Mouse (Mus musculus) testis, adult 2 months (tissue): ENCODE results near the gene Col23a1.

Experiments used
- CTCF ChIP-seq: fragments of 200-500 bp; IDR thresholded peaks from 2 replicates; pipeline ENCODE4 v1.5.1; 2012; ENCODE audit warnings: low read depth, mild to moderate bottlenecking, inconsistent platforms, low read length, moderate library complexity; ENCODE audit not compliant: control insufficient read depth, insufficient read depth, insufficient replicate concordance
- POLR2A ChIP-seq: fragments of 200-500 bp; IDR thresholded peaks from 2 replicates; pipeline ENCODE4 v1.6.1; 2012; ENCODE audit warnings: low read depth, mild to moderate bottlenecking, inconsistent platforms, low read length, moderate library complexity; ENCODE audit not compliant: control insufficient read depth

- TF ChIP-seq CTCF = no peak
- no peak for TF ChIP-seq POLR2A
Observed at GRCm38 (mm10) chr11:51298691-51299090, 9.0 kb downstream of the Col23a1 start.
